Mouse (Mus musculus) E14TG2a.4 (cell line): ENCODE results near the gene Hnrnpul1.

ENCODE experiments used
- CTCF ChIP-seq: conservative IDR thresholded peaks from 2 replicates; pipeline ENCODE4 v1.5.1; 2014; ENCODE audit warnings: low read length
- NANOG ChIP-seq: IDR thresholded peaks from 2 replicates; pipeline ENCODE4 v1.6.1; 2014; ENCODE audit warnings: borderline replicate concordance, low read length, mixed read lengths
- POU5F1 ChIP-seq: IDR thresholded peaks from 2 replicates; pipeline ENCODE4 v1.6.1; 2014; ENCODE audit warnings: low read length, borderline replicate concordance

DNA sequence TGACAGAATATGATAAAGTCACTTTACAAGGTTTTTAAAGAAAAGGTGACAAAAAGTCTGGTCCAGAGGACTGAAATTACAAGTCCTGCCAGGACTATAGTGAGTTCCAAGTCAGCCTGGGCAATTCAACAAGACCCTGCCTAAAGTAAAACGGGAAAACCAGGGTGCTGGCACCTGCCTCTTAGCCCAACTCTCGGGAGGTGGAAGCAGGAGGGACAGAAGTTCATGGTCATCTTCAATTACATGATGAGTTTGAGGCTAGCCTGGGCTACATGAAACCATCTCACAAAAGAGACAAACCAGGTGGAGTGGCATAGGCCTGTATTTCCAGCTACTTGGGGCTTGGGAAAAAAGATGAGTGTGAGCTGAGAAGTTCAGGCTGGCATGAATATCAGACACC, 82.9 kb downstream of the Hnrnpul1 start:
- TF ChIP-seq NANOG (no peak), CTCF (no peak), POU5F1 (no peak)
